Mouse (Mus musculus) hindbrain, embryonic 11.5 days (tissue): Measurements from ENCODE around the gene Ly6g6d. TPM values are rescaled to one million over a fixed set of nuclear protein-coding genes. Genes with fewer than 3 reads are reported as not detected.

Experiments used
- ATAC-seq: fragments of 200-750 bp; cut with Nextera tagmentation; 2 replicates; pipeline ENCODE4 v1.8.0; 2017; ENCODE audit warnings: mild to moderate bottlenecking, moderate TSS enrichment, moderate library complexity; ENCODE audit not compliant: low FRiP score
- DNase-seq: peaks from one replicate; pipeline ENCODE4 v3.0.0-alpha.2; 2015; ENCODE audit warnings: low spot score
- H3K27ac ChIP-seq: fragments of 300-500 bp; sonication (generic); 2 replicates; pipeline ENCODE4 v1.5.1; 2014; ENCODE audit warnings: mild to moderate bottlenecking, low read depth, low read length
- H3K27me3 ChIP-seq: fragments of 300-500 bp; sonication (generic); 2 replicates; pipeline ENCODE4 v1.6.1; 2014; ENCODE audit warnings: mild to moderate bottlenecking, low read length, moderate library complexity, mixed read lengths; ENCODE audit not compliant: control insufficient read depth, insufficient read depth
- H3K36me3 ChIP-seq: fragments of 300-500 bp; sonication (generic); 2 replicates; pipeline ENCODE4 v1.6.1; 2014; ENCODE audit warnings: mild to moderate bottlenecking, low read length, moderate library complexity, mixed read lengths; ENCODE audit not compliant: control insufficient read depth, insufficient read depth
- H3K4me1 ChIP-seq: fragments of 300-500 bp; sonication (generic); replicated peaks from 2 replicates; pipeline ENCODE4 v1.6.1; 2014; ENCODE audit warnings: low read length, mixed read lengths; ENCODE audit not compliant: control insufficient read depth, insufficient read depth
- H3K4me2 ChIP-seq: fragments of 300-500 bp; sonication (generic); replicated peaks from 2 replicates; pipeline ENCODE4 v1.6.1; 2014; ENCODE audit warnings: mild to moderate bottlenecking, low read depth, low read length
- H3K4me3 ChIP-seq: fragments of 300-500 bp; sonication (generic); 2 replicates; pipeline ENCODE4 v1.5.1; 2014; ENCODE audit warnings: low read depth, low read length
- H3K9ac ChIP-seq: fragments of 300-500 bp; sonication (generic); 2 replicates; pipeline ENCODE4 v1.6.1; 2014; ENCODE audit warnings: low read depth, low read length
- H3K9me3 ChIP-seq: fragments of 300-500 bp; sonication (generic); 2 replicates; pipeline ENCODE4 v1.6.1; 2016; ENCODE audit warnings: low read length; ENCODE audit not compliant: control insufficient read depth
- WGBS: fragments of 180-500 bp; shearing (Covaris S2); extraction: QIAGEN DNeasy Blood & Tissue Kit; methylation state at CpG from one replicate; pipeline ENCODE4 v1.1.7; 2014; 5-methylcytosine and 5-hydroxymethylcytosine counted together
- polyA plus RNA-seq: library from polyadenylated mRNA; unstranded; fragments of >200 nt; fragmentation: Nextera tagmentation; extraction: Ambion mirVana; gene quantifications from 2 replicates; pipeline ENCODE4 v1.2.1, GENCODE M21; 2014

The Ly6g6d gene
- polyA plus RNA-seq, 1 experiment from 2014 or later, result 2.7 TPM

DNA sequence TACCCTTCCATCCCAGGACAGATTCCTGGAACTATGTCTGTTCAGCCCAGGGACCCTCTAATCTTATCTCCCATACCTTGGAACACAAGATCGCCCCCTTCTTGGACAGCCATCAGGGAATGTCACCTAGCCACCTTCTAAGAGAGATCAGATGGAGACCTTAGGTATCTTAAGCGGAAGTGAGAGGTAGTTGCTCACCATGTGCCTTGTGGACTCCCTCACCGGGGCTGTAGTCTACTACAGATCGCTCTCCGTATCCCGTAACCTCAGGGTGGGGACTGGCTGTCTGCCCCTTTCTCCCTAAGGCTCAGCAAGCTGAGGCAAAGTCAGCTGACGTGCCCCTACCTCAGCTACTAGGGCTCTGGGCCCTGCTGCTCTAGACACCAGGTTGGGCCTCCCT lies 26.2 kb upstream of the Ly6g6d start:
- Histone ChIP-seq H3K4me2 (no peak overlapping the region), H3K9me3 (no peaks in the 10 kb centered on the region), H3K4me3 (no peak overlapping the region), H3K27ac (no peak overlapping the region), H3K9ac (no peak overlapping the region), H3K4me1 (no peaks in the 10 kb centered on the region), H3K36me3 (peaks cover 2% of the 10 kb centered on the region; the same call in 1 of the 2 replicates), H3K27me3 (no peaks in the 10 kb centered on the region)
- ATAC-seq (no peak), DNase-seq (no peak)
- WGBS, result 91% methylated on average over 7 of the region's 7 CpGs

DNA sequence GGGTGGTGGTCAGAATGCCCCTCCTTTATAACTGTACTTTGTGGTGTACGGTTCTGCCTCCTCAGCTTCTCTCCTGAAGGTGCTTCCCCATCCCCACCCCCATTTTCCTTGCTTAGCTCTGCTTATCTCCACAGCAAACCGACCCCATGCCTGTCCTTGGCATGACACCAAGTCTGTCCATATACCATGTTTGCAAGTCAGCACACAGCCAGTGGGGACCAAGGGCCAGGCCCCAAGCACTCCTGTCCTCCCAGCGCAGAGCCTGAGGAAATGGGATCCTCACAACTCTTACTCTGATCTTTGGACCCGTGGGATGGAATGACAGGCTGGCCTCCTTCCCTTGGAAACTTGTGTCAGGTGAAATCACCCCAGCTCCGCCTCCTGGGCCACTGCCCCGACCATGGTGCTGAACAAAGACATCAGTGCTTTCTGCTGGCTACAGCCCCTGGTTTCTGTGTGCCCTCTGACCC lies 25.4 kb upstream of the Ly6g6d start:
- Histone ChIP-seq H3K4me1 (no peaks in the 10 kb centered on the region), H3K9ac (no peak overlapping the region), H3K4me3 (no peak overlapping the region), H3K9me3 (no peaks in the 10 kb centered on the region), H3K27ac (no peak overlapping the region), H3K36me3 (peaks cover 2% of the 10 kb centered on the region; the same call in 1 of the 2 replicates), H3K4me2 (no peak overlapping the region), H3K27me3 (no peaks in the 10 kb centered on the region)
- no peak for ATAC-seq
- 69% methylated on average over 6 of the region's 6 CpGs for WGBS
- no peak for DNase-seq

DNA sequence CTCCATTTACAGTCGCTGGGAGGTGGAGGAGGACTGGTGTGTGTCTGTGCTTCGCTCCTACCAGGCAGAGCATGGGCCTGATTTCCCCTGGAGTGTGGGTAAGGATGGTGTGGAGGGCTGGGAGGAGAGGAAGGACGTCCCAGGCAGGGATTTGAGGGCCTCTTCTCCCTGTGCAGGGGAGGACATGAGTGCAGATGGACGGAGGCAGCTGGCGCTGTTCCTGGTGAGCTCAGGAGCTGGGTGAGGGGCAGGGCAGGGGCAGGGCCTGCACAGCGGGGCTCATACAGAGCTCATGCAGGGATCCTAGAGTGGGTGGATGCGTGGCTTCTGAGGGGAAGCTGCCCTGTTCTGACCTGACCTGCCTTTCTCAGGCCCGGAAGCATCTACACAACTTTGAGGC lies 24.4 kb upstream of the Ly6g6d start:
- no peak for DNase-seq
- H3K4me3 ChIP-seq, result no peak overlapping the region
- no peak for ATAC-seq
- peaks cover 2% of the 10 kb centered on the region; the same call in 1 of the 2 replicates for H3K36me3 ChIP-seq
- no peaks in the 10 kb centered on the region for H3K4me1 ChIP-seq
- WGBS, result 80% methylated on average over 8 of the region's 8 CpGs
- no peak overlapping the region for H3K27ac ChIP-seq
- H3K4me2 ChIP-seq, result no peak overlapping the region
- H3K27me3 ChIP-seq, result no peaks in the 10 kb centered on the region
- no peak overlapping the region for H3K9ac ChIP-seq
- H3K9me3 ChIP-seq, result no peaks in the 10 kb centered on the region

DNA sequence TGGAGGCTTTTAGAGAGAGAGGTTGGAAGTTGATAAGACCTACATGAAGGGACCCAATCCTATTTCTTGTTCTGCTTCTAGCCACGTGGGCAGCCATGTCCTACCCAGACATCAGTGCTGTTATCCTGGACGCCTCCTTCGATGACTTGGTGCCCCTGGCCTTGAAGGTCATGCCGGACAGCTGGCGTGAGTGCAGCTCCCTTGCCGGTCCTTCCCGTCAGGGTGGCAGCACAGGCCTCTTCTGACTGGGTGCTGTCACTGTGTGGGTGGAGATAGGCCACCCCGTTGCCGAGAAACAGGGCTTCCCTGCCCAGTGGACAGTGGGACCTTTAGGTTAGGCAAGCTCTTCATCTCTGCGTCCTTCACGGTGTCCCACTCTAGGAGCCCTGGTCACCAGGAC lies 23.3 kb upstream of the Ly6g6d start:
- ATAC-seq (no peak), DNase-seq (no peak)
- Histone ChIP-seq H3K9me3 (no peaks in the 10 kb centered on the region), H3K9ac (no peak overlapping the region), H3K4me2 (no peak overlapping the region), H3K27ac (no peak overlapping the region), H3K4me3 (no peak overlapping the region), H3K4me1 (no peaks in the 10 kb centered on the region), H3K36me3 (peaks cover 2% of the 10 kb centered on the region; the same call in 1 of the 2 replicates), H3K27me3 (no peaks in the 10 kb centered on the region)
- WGBS, result 91% methylated on average over 11 of the region's 11 CpGs

DNA sequence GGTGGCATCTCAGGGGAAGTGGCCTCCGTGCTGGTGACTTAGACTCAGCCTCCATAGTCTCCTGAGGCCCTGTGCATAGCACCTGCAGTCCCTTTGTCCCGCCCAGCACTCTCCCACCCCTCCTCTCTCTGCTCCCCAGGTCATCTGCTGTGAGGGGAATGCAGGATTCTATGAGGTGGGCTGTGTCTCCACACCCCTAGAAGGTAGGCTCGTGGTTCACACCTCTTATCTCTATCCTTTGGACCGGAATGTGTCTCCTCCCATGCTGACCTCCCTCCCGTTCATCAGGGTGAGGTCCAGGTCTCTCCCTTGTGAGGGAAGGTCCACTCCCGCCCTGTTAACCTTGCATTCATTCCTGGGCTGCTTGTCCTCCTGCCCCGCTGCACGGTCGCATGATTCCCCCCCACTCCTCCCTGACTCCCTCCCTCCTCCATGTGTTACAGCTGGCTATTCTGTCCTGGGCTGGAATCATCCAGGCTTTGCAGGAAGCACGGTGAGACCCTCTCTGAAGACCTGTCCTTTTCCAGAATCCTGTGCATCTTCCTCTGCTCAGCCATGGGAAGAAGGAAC lies 22.4 kb upstream of the Ly6g6d start:
- Histone ChIP-seq H3K4me3 (no peak overlapping the region), H3K36me3 (peaks cover 2% of the 10 kb centered on the region; the same call in 1 of the 2 replicates), H3K9ac (no peak overlapping the region), H3K4me1 (no peaks in the 10 kb centered on the region), H3K4me2 (no peak overlapping the region), H3K27ac (no peak overlapping the region), H3K9me3 (no peaks in the 10 kb centered on the region), H3K27me3 (no peaks in the 10 kb centered on the region)
- 65% methylated on average over 10 of the region's 10 CpGs for WGBS
- DNase-seq (no peak), ATAC-seq (no peak)

DNA sequence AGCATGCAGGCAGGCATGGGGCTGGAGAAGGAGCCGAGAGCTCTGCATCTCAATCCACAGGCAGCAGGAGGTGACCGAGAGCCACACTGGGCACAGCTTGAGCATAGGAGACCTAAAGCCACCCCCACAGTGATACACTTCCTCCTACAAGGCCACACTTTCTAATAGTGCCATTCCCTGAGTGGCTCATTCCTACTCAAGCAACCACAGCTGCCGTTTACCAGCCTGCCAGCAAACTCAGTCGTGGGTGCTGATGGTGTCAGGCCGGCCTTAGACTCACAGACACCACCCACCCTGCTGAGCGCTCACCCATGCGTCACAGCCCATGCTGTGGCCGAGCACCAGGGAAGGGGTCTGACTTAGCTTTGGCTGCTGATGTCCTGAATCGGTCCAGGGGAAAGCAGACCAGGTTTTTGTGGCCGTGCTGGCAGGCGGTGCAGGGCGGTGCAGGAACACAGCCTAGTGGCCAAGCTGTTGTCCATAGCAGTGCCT lies 19.3 kb upstream of the Ly6g6d start:
- peaks cover 6% of the 10 kb centered on the region; the same call in 1 of the 2 replicates for H3K36me3 ChIP-seq
- no peak for DNase-seq

DNA sequence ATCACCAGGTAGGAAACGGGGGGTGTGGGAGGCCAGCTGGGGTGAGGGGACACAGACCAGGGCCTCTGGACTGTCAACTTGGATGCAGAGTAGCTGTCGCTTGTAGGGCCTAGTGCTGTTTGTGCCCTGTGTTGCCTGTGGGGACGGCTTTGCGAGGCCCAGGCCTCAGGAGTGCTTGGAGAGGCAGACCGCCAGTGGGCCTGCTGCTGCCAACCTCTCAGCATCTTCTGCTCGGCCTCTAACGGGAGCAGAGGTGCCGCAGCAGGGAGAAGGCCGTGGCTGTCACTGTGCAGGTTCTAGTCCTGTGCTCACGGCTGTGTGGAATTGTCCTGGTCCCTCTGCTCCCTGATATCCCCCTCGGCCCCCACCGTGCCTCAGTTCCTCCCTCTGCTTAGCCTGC lies 18.7 kb upstream of the Ly6g6d start:
- WGBS, result 86% methylated on average over 12 of the region's 12 CpGs
- no peaks in the 10 kb centered on the region for H3K27me3 ChIP-seq
- H3K36me3 ChIP-seq, result peaks cover 4% of the 10 kb centered on the region; the same call in 1 of the 2 replicates
- no peaks in the 10 kb centered on the region for H3K4me1 ChIP-seq
- no peak overlapping the region for H3K9ac ChIP-seq
- H3K27ac ChIP-seq, result no peak overlapping the region
- ATAC-seq, result no peak
- no peaks in the 10 kb centered on the region for H3K9me3 ChIP-seq
- H3K4me3 ChIP-seq, result no peak overlapping the region
- H3K4me2 ChIP-seq, result no peak overlapping the region
- no peak for DNase-seq

More for the DNA sequence above, 19.3 kb upstream of the Ly6g6d start:
- Histone ChIP-seq H3K9ac (no peak overlapping the region), H3K4me3 (no peak overlapping the region), H3K9me3 (no peaks in the 10 kb centered on the region), H3K27ac (no peak overlapping the region), H3K4me2 (no peak overlapping the region), H3K27me3 (no peaks in the 10 kb centered on the region), H3K4me1 (no peaks in the 10 kb centered on the region)
- WGBS, result 83% methylated on average over 12 of the region's 12 CpGs
- ATAC-seq, result no peak

DNA sequence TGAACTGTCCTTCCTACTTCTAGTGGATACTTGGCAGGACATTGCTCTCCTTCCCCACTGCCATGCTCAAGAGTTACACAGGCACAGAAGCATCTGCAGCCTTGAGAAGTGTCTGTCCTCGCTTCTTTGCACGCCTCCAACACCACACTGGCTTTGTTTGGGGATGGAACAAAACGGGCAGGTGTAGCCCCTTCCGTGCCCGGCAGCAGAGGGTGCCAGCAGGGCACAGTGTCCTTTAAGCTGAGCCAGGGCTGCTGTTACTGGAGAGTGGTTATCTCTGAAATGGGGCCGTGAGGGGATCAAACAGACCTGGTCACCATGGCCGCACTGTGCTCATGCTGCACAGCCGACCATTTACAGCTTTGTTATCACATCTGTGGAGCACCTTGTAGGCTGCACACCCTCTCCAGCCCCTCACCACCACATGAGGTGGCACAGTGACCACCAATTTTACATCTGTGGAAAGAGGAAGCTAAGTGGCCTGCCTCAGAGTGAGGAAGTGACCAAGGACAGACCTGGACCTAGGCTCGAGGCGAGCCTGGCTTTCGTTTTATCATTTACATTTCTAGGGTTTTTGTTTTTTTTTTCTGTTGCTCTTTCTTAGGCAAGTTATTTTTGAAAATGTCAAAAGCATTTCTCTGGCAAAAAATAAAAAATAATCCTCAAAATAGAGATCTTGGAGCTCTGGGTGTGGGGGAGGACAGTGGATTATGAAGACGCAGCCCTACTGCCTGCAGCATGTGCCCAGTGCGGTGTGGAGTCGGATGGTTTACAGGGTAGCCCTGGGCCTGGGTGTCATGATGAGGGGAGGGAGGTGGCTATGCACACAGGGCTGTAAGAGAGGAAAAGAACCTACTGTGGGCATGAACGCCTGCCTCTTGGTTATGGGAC lies 16.9 kb upstream of the Ly6g6d start:
- H3K4me1 ChIP-seq, result peaks cover 7% of the 10 kb centered on the region; the same call in 1 of the 2 replicates
- H3K9ac ChIP-seq, result no peak overlapping the region
- WGBS, result 95% methylated on average over 15 of the region's 15 CpGs
- ATAC-seq (no peak), DNase-seq (no peak)
- no peaks in the 10 kb centered on the region for H3K27me3 ChIP-seq
- H3K4me3 ChIP-seq, result no peak overlapping the region
- no peak overlapping the region; the same call in 1 of the 2 replicates for H3K27ac ChIP-seq
- no peak overlapping the region for H3K4me2 ChIP-seq
- 0 out of 2 replicates have a peak, but pooled peaks cover 6% of the 10 kb centered on the region for H3K36me3 ChIP-seq
- H3K9me3 ChIP-seq, result no peaks in the 10 kb centered on the region
